Mouse (Mus musculus) layer of hippocampus, adult 2 months (tissue): ENCODE measurements around the gene Resp18. TPM values are rescaled to one million over a fixed set of nuclear protein-coding genes. Genes with fewer than 3 reads are reported as not detected.
A peak's percentile ranks its signal among the peaks of the same experiment; 100 is the strongest.

Source experiments
- DNase-seq, 2 experiments: peaks; one replicate each; pipeline ENCODE4 v3.0.0; 2022; ENCODE audit warnings: low spot score in 2 of 2
- H3K27ac ChIP-seq: fragments of 200-600 bp; 2 replicates; pipeline ENCODE4 v1.8.1; 2022
- H3K4me3 ChIP-seq: fragments of 200-600 bp; 2 replicates; pipeline ENCODE4 v1.8.1; 2022; ENCODE audit warnings: mild to moderate bottlenecking
- CTCF ChIP-seq: fragments of 200-600 bp; conservative IDR thresholded peaks from 2 replicates; pipeline ENCODE4 v1.8.1; 2022; ENCODE audit warnings: antibody characterized with exemption, mild to moderate bottlenecking, moderate library complexity
- long read RNA-seq, 2 experiments: library from polyadenylated mRNA; stranded (forward); transcript quantifications; one replicate each; pipeline ENCODE4 v2.0.0; 2021; ENCODE audit warnings: borderline mapping rate in 2 of 2
- total RNA-seq, 2 experiments: library from RNA; stranded (reverse); gene quantifications; 2 replicates each; pipeline ENCODE4 v1.2.3; 2021

Resp18 gene
- total RNA-seq, result 100 to 1,000 TPM in 1 of 2 experiments, 10 to 100 TPM in 1; 82.5 to 106 TPM
- long read RNA-seq, experiment 1, transcript Resp18-201 (6 exons, 748 nt), result major isoform, 24 of 28 reads
- long read RNA-seq, experiment 1, partial matches to known transcripts, result 1 of 28 reads
- long read RNA-seq, experiment 1, other reads (novel, unspliced or antisense), result 1 of 28 reads
- long read RNA-seq, experiment 2, transcript Resp18-201 (6 exons, 748 nt), result major isoform, 36 of 43 reads
- long read RNA-seq, experiment 2, partial matches to known transcripts, result 2 of 43 reads
- long read RNA-seq, experiment 2, other reads (novel, unspliced or antisense), result 4 of 43 reads

DNA sequence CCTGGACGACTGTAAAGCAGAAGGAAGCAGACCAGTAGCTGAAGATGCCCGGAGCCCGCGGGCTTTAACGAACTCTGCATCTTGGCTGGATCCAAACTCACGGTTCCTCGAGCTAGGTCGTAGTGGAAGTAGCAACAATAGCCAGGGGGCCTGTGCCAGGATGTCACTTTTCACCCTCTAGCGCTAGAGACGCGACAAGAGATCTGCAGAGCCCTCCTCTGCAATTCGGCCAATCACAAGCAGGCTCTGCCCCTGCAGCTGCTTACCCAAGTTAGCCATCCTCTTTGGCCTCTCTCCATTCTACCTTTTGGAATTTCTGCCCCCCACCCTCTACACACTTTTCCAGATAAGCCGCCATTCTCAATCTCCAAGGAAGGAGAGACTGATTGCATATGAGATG is at the start of gene Resp18:
Gene Resp18, minus strand, starts transcription at position 188 of the 400 bp plus-strand sequence.
- no peak for DNase-seq
- Histone ChIP-seq H3K27ac (peak within 1 kb of the TSS; percentile 29; the same call in 1 of the 2 replicates), H3K4me3 (peak within 1 kb of the TSS; percentile 49)
- no peak for TF ChIP-seq CTCF

GRCm38 (mm10) chr1:75327461-75327860 is 49.2 kb upstream of the Resp18 start:
- Histone ChIP-seq H3K4me3 (no peak overlapping the region), H3K27ac (no peak overlapping the region)
- peak; percentile 25 for TF ChIP-seq CTCF
- no peak for DNase-seq

GRCm38 (mm10) chr1:75319166-75319565 is 41.0 kb upstream of the Resp18 start:
- H3K4me3 ChIP-seq, result no peak overlapping the region
- no peak for TF ChIP-seq CTCF
- H3K27ac ChIP-seq, result no peak overlapping the region
- DNase-seq, result no peak

- no peak overlapping the region for H3K27ac ChIP-seq
- no peak overlapping the region for H3K4me3 ChIP-seq
- DNase-seq, result no peak
- no peak for TF ChIP-seq CTCF
Measured at GRCm38 (mm10) chr1:75318736-75319135, 40.5 kb upstream of the Resp18 start.

GRCm38 (mm10) chr1:75318301-75318700 is 40.1 kb upstream of the Resp18 start:
- no peak for TF ChIP-seq CTCF
- no peak for DNase-seq
- Histone ChIP-seq H3K4me3 (peak overlapping the region; percentile 42), H3K27ac (peak overlapping the region; percentile 85)

GRCm38 (mm10) chr1:75317241-75318201 is 39.3 kb upstream of the Resp18 start, which contains the start of gene Dnpep:
Gene Dnpep, minus strand, starts transcription at chr1:75317990.
- H3K27ac ChIP-seq, result peak within 1 kb of the TSS; percentile 92
- peak; percentile 80 for TF ChIP-seq CTCF
- peak; percentile 100 for DNase-seq
- peak within 1 kb of the TSS; percentile 98 for H3K4me3 ChIP-seq

DNA sequence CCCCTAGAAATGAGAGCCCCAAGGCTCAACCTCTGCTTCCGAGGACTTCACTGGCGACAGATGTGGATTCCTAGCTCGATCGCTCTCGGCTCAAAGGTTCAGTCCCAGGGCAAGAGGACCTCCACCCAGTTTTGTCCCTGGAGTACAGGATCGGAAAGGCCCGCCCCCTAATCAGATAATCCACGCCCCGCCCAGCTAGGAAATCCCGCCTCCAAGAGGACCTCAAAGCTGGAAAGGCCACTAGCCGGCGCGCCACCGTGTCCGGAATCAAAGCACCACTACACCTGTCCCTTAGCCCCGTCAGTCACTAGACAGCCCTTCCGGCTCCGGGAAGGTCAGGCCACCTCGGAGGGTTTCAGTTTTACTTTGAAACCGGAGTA is 38.6 kb upstream of the Resp18 start:
- Histone ChIP-seq H3K27ac (peak overlapping the region; percentile 92), H3K4me3 (peak overlapping the region; percentile 98)
- 0 out of 2 replicates have a peak, but pooled peaks have one; percentile 23 for TF ChIP-seq CTCF
- peak; percentile 70 to 80 for DNase-seq

DNA sequence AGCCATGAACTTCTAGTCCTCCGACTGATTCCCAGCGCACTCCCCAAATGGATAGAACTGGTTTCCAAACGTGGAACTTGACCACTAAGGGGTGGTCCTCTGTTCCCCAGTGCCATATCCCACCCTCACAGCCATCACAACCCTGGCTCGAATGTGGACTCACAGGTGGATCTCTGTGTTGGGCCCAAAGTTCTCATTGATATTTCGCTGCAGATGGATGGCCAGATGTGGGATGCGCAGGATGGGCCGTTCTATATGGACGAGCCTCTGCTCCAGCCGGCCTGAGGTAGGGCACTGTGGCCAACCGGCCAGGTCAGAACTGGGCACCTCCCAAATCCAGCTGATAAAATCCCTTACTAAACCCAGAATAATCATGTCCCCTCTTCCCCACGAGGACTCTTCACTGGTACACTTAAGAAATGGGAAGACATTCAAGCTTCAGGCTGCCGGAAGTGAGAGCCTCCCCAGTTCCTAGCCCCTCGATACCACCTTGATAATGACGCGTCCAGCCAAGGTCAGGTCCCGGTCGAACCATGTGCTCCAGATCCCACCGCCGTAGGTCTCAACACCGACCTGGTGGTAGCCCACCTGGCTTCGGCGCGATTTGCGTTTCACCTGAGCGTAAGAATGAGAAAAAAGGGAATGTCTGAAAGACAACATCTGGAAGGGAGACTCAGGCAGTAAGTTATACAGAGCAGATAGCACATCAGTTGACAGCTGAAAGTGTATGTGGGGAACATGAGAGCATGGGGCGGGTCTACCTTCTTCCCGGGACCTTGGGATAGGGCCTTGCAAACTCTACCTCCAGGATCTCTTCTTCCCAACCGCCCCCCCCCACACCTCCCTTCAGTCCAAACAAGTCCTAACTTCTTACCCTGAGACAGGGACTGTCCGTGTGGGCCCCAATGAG is 37.5 kb upstream of the Resp18 start:
- Histone ChIP-seq H3K4me3 (no peak overlapping the region; the same call in 1 of the 2 replicates), H3K27ac (no peak overlapping the region)
- TF ChIP-seq CTCF, result no peak
- no peak for DNase-seq

GRCm38 (mm10) chr1:75315011-75315410 is 36.8 kb upstream of the Resp18 start:
- no peak for DNase-seq
- H3K4me3 ChIP-seq, result no peak overlapping the region
- H3K27ac ChIP-seq, result no peak overlapping the region
- no peak for TF ChIP-seq CTCF

DNA sequence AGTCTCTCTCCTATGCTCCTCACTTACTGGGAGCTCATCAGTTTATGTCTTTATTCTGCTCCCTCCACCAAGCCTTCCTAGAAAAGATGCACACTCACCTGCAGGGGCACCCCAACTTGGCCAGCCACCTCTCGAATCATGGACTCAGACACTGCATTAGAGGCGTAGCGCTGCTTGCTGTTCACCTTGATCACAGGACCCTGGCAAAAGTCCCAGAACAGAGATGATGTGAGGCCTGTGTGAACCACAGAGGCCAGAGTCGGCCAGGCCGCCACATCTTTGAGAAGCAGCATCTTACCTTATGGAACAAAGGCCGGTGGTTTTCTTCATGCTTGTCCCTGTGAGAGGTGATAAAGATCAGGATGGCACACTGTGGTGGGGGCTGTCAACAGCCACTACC is 33.5 kb upstream of the Resp18 start:
- no peak for TF ChIP-seq CTCF
- DNase-seq, result no peak
- H3K27ac ChIP-seq, result no peak overlapping the region
- no peak overlapping the region for H3K4me3 ChIP-seq

GRCm38 (mm10) chr1:75304662-75305061 is 26.4 kb upstream of the Resp18 start:
- no peak overlapping the region for H3K4me3 ChIP-seq
- no peak for DNase-seq
- TF ChIP-seq CTCF, result no peak
- no peak overlapping the region for H3K27ac ChIP-seq

- no peak overlapping the region for H3K4me3 ChIP-seq
- TF ChIP-seq CTCF, result no peak
- no peak overlapping the region for H3K27ac ChIP-seq
- no peak for DNase-seq
Measured at GRCm38 (mm10) chr1:75294294-75294693, 16.1 kb upstream of the Resp18 start.
